Mouse (Mus musculus) megakaryocyte, embryonic 14.5 days (primary cell): ENCODE measurements around the gene Cd248.

Experiments
- FLI1 ChIP-seq: IDR thresholded peaks from 2 replicates; pipeline ENCODE4 v1.6.1; 2012; ENCODE audit warnings: low read length, inconsistent platforms, mixed read lengths
- GATA1 ChIP-seq: IDR thresholded peaks from 3 replicates; pipeline ENCODE4 v1.6.1; 2012; ENCODE audit warnings: mixed read lengths, low read length, inconsistent platforms, borderline replicate concordance

GRCm38 (mm10) chr19:5069978-5070377 lies 2.1 kb downstream of the Cd248 start:
- TF ChIP-seq GATA1 (no peak), FLI1 (no peak)
